10 mouse cellular contexts compared by ENCODE assay signal in the genomic region with DNA sequence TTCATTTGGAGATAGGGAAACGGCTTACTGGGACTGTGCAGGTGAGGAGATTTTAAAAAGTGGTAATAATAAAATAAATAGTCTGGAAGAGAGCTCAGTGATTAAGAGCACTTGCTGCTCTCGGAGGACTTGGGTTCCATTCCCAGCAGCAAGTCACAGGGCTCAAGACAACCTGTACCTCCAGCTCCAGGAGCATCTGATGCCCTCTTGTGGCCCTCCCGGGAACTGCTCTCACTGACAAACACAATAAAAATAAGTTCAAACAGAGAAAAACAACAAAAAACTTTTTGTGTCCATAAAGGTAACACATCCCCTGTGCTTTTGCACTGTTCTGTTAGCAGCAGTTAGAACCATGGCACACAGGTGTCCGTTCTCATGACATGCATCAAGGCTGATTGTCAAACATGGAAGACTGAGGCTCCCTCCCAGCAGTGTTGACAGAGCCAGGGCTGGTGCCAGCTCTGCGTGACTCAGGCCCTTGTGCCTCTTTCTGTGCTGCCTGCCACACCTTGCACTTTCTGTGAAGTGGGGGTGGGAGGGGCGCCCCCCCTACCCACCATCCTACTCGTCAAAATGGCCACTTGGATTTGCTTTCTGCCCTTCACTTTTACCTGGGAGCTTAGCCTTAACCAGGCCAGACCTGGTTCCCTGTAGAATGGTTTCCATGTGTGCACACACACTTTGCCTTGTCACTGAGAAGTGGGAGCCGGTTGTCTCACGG. TPM values are rescaled to one million over a fixed set of nuclear protein-coding genes. Genes with fewer than 3 reads are reported as not detected.
DNase-seq lines count a peak whose midpoint lies in the region; ATAC-seq and TF ChIP-seq lines count a peak whose summit lies in the region.
"Had no signal": no experiment of that assay in that cellular context is flagged by ENCODE, and none has a peak within 500 bp of the region (broad histone marks: within the 10 kb centered on the region; RNA-seq: fewer than 3 reads in every experiment).

No protein-coding gene starts in this region.

- H3K36me3 ChIP-seq in kidney, postnatal 0 days (ENCODE audit: insufficient read depth, low read length), result peaks cover 28% of the 10 kb centered on the region
- peaks cover 53% of the 10 kb centered on the region for H3K36me3 ChIP-seq in kidney, embryonic 15.5 days
- H3K36me3 ChIP-seq in CH12.LX (replicated peaks in 1 of 2; ENCODE audit: control insufficient read depth in 1 of 2, insufficient read depth in 1 of 2, low read length in 1 of 2), result peaks cover 36 to 51% of the 10 kb centered on the region in 2 experiments

- 76% methylated on average over 9 of the region's 9 CpGs for WGBS in kidney, postnatal 0 days
- 83% methylated on average over 9 of the region's 9 CpGs for WGBS in kidney, embryonic 15.5 days

- dilution Hi-C loops in CH12.LX (cut with MboI; ENCODE audit: extremely low pct_ligation_motif_present, extremely low pct_unique_long_range_greater_than_20kb, low sequenced_read_pairs), result no loop called here

- intact Hi-C loops in heart, postnatal 14 days (cut with DNase I), result loop anchor here (5.0 kb wide), 1 partner anchor 136 kb away; no protein-coding TSS in a partner anchor

- H3K27me3 ChIP-seq in kidney, postnatal 0 days (ENCODE audit: insufficient read depth, low read length), result no peaks in the 10 kb centered on the region
- H3K27me3 ChIP-seq in kidney, embryonic 15.5 days, result no peaks in the 10 kb centered on the region
- H3K27me3 ChIP-seq in CH12.LX (replicated peaks), result no peaks in the 10 kb centered on the region
- H3K27me3 ChIP-seq: heart, embryonic 15.5 days had no signal

- in situ Hi-C loops in CH12.LX (cut with MboI; ENCODE audit: low pct_ligation_motif_present, low pct_unique_long_range_greater_than_20kb, low sequenced_read_pairs), result loop anchor here (5.0 kb wide), 1 partner anchor 61 kb away; no protein-coding TSS in a partner anchor

- peaks cover 16% of the 10 kb centered on the region for H3K4me1 ChIP-seq in kidney, postnatal 0 days (replicated peaks; ENCODE audit: insufficient read depth, low read length)
- H3K4me1 ChIP-seq in kidney, embryonic 15.5 days, result peaks cover 30% of the 10 kb centered on the region
- H3K4me1 ChIP-seq in CH12.LX (ENCODE audit: control insufficient read depth in 1 of 2, insufficient read depth in 2 of 2), result peaks cover 4 to 25% of the 10 kb centered on the region in 2 experiments

- no peaks in the 10 kb centered on the region for H3K9me3 ChIP-seq in kidney, postnatal 0 days (replicated peaks; ENCODE audit: low read length)
- H3K9me3 ChIP-seq in kidney, embryonic 15.5 days (replicated peaks), result no peaks in the 10 kb centered on the region
- no peaks in the 10 kb centered on the region for H3K9me3 ChIP-seq in CH12.LX (replicated peaks; ENCODE audit: low read length)
- H3K9me3 ChIP-seq: heart, embryonic 15.5 days had no signal

- TF ChIP-seq POLR2A in CH12.LX (IDR thresholded peaks at IDR 0.05; ENCODE audit: low read depth, low read length), result no peak

- ATAC-seq in kidney, postnatal 0 days (replicated peaks; ENCODE audit: low FRiP score, low read depth), result no peak
- ATAC-seq in kidney, embryonic 15.5 days (replicated peaks; ENCODE audit: low FRiP score), result no peak

- peaks cover 22% of the 10 kb centered on the region for H3K79me2 ChIP-seq in CH12.LX (replicated peaks; ENCODE audit: control insufficient read depth, extremely low read depth, insufficient read depth, poor library complexity, severe bottlenecking)

- H3K4me2 ChIP-seq in kidney, postnatal 0 days (ENCODE audit: low read length), result no peak overlapping the region
- H3K4me2 ChIP-seq in kidney, embryonic 15.5 days, result no peak overlapping the region
- no peak overlapping the region for H3K4me2 ChIP-seq in CH12.LX (ENCODE audit: insufficient read depth, low read depth, poor library complexity, severe bottlenecking)
- H3K4me2 ChIP-seq: heart, embryonic 15.5 days had no signal

- H3K4me3 ChIP-seq in kidney, postnatal 0 days (replicated peaks; ENCODE audit: low read depth, low read length), result no peak overlapping the region
- H3K4me3 ChIP-seq in kidney, embryonic 15.5 days (replicated peaks), result no peak overlapping the region
- no peak overlapping the region for H3K4me3 ChIP-seq in CH12.LX (replicated peaks in 1 of 3; ENCODE audit: low read depth in 2 of 3, low read length in 2 of 3, poor library complexity in 1 of 3)
- H3K4me3 ChIP-seq: heart, embryonic 15.5 days; myocyte had no signal

- peak; percentile 64 for DNase-seq in adrenal gland, postnatal 10 days
- no peak for DNase-seq in adrenal gland, adult 2 months
- DNase-seq in kidney, postnatal 0 days (ENCODE audit: low spot score), result peak; percentile 35
- DNase-seq in CH12.LX (ENCODE audit: extremely low read depth), result peak; percentile 45
- peak; percentile 43 to 65 for DNase-seq in heart, postnatal 14 days
- DNase-seq in spleen, postnatal 14 days (ENCODE audit: low spot score in 2 of 2), result peak; percentile 35 to 56
- no peak for DNase-seq in yolk sac, embryonic 10.5 days (ENCODE audit: low spot score)

- no peak for TF ChIP-seq EP300 in CH12.LX (IDR thresholded peaks at IDR 0.05; ENCODE audit: low read length)

- H3K9ac ChIP-seq in kidney, postnatal 0 days (ENCODE audit: low read depth, low read length), result no peak overlapping the region
- no peak overlapping the region for H3K9ac ChIP-seq in kidney, embryonic 15.5 days
- no peak overlapping the region for H3K9ac ChIP-seq in CH12.LX (ENCODE audit: insufficient read depth, low read depth)
- H3K9ac ChIP-seq: heart, embryonic 15.5 days had no signal

- peak; percentile 80 for TF ChIP-seq CTCF in kidney, postnatal 0 days (IDR thresholded peaks at IDR 0.05; ENCODE audit: low read depth)
- TF ChIP-seq CTCF in CH12.LX (conservative IDR thresholded peaks at IDR 0.05 in 1 of 2, IDR thresholded peaks at IDR 0.05 in 1 of 2; ENCODE audit: low read depth in 2 of 2, low read length in 2 of 2), result peak; percentile 80 to 88

- peak; percentile 50 for TF ChIP-seq RAD21 in CH12.LX (IDR thresholded peaks at IDR 0.05; ENCODE audit: low read depth, low read length)

- H3K27ac ChIP-seq in kidney, postnatal 0 days, result no peak overlapping the region
- no peak overlapping the region for H3K27ac ChIP-seq in kidney, embryonic 15.5 days
- no peak overlapping the region for H3K27ac ChIP-seq in CH12.LX (ENCODE audit: insufficient read depth, low read depth)
- H3K27ac ChIP-seq: heart, embryonic 15.5 days had no signal

TF ChIP-seq in CH12.LX, 34 proteins besides CTCF, POLR2A, EP300 and RAD21:
- TF ChIP-seq ZNF384 (IDR thresholded peaks at IDR 0.05; ENCODE audit: low read depth, low read length) (peak; percentile 22; the same call in 1 of the 2 replicates), TBP (conservative IDR thresholded peaks at IDR 0.05; ENCODE audit: low read depth, low read length) (no peak), SMC3 (IDR thresholded peaks at IDR 0.05; ENCODE audit: low read depth, low read length) (peak; percentile 85)

RNA-seq across cellular contexts. Expression of a gene that starts 2.9 kb away (rescaled TPM):
- 10 to 100 TPM; 65.9 to 79.5 TPM for total RNA-seq in adrenal gland, postnatal 10 days (2021)
- 10 to 100 TPM; 74.6 to 75.4 TPM for total RNA-seq in adrenal gland, adult 2 months (2021)
- 122 and 137 TPM in 2 replicates for polyA plus RNA-seq in adrenal gland, adult 2 months (2012; rRNA removed)
- 28.6 and 30.8 TPM in 2 replicates for polyA plus RNA-seq in kidney, postnatal 0 days (2015; fragmentation: Nextera tagmentation; extraction: Ambion mirVana)
- polyA plus RNA-seq in kidney, embryonic 15.5 days (2015; fragmentation: Nextera tagmentation; extraction: Ambion mirVana), result 40.6 and 43.8 TPM in 2 replicates
- 19.9 and 22.1 TPM in 2 replicates for total RNA-seq in CH12.LX (2012; rRNA removed)
- 9.5 and 11.7 TPM in 2 replicates for total RNA-seq in CH12.LX (2014; rRNA removed)
- 21.1 and 29.8 TPM in 2 replicates for polyA plus RNA-seq in CH12.LX (2012; ENCODE audit: insufficient read length, low read depth)
- total RNA-seq in heart, postnatal 14 days (2021), result 10 to 100 TPM; 67.5 to 67.7 TPM

RNA-seq across cellular contexts. Expression of a gene that starts 3.0 kb away (rescaled TPM):
- 10 to 100 TPM; 63.5 to 69.7 TPM for total RNA-seq in adrenal gland, postnatal 10 days (2021)
- 10 to 100 TPM; 67.0 to 76.7 TPM for total RNA-seq in adrenal gland, adult 2 months (2021)
- polyA plus RNA-seq in adrenal gland, adult 2 months (2012; rRNA removed), result 68.9 and 71.4 TPM in 2 replicates
- polyA plus RNA-seq in kidney, postnatal 0 days (2015; fragmentation: Nextera tagmentation; extraction: Ambion mirVana), result 80.5 and 89.7 TPM in 2 replicates
- polyA plus RNA-seq in kidney, embryonic 15.5 days (2015; fragmentation: Nextera tagmentation; extraction: Ambion mirVana), result 93.4 and 101 TPM in 2 replicates
- 39.5 and 41.2 TPM in 2 replicates for total RNA-seq in CH12.LX (2012; rRNA removed)
- total RNA-seq in CH12.LX (2014; rRNA removed), result 38.0 and 39.3 TPM in 2 replicates
- polyA plus RNA-seq in CH12.LX (2012; ENCODE audit: insufficient read length, low read depth), result 32.6 and 37.5 TPM in 2 replicates
- total RNA-seq in heart, postnatal 14 days (2021), result 10 to 100 TPM; 61.2 to 63.1 TPM

Comparison
In these comparisons a context has a peak if more than half of its experiments do, and no peak if none do; other contexts are left out.
1. DNase-seq: peak in adrenal gland, postnatal 10 days (single experiment), kidney, postnatal 0 days (single experiment), CH12.LX (single experiment), heart, postnatal 14 days (2 of 2) and spleen, postnatal 14 days (2 of 2); none in adrenal gland, adult 2 months (single experiment) and yolk sac, embryonic 10.5 days (single experiment).